Mouse (Mus musculus) activated CD4-positive, CD25-positive, alpha-beta regulatory T cell (primary cell): Measurements from ENCODE around the gene Rplp0. TPM values are rescaled to one million over a fixed set of nuclear protein-coding genes. Genes with fewer than 3 reads are reported as not detected.

ENCODE experiments used
- polyA plus RNA-seq, 2 experiments: library from polyadenylated mRNA; unstranded; fragments of 100-300 nt; shearing (Covaris generic); gene quantifications; one replicate each; pipeline ENCODE4 v1.2.1; 2017

Rplp0 gene
- 1,000 to 10,000 TPM; 1,681 to 2,683 TPM for polyA plus RNA-seq

GRCm38 (mm10) chr5:115559237-115560101 lies at the start of gene Rplp0:
Gene Rplp0 (plus strand): TSS chr5:115559467.

GRCm38 (mm10) chr5:115564737-115565393 lies 5.6 kb downstream of the Rplp0 start, which contains the start of gene Gcn1l1:
Gene Gcn1l1 (plus strand): TSS chr5:115565254.

Other genes with a start within 250 kb of the Rplp0 start
- 100 to 1,000 TPM; 126 to 162 TPM for gene Srsf9, start 232.3 kb upstream of the Rplp0 start, polyA plus RNA-seq
- 10 to 100 TPM; 20.3 to 23.1 TPM for gene Gatc, start 218.3 kb upstream of the Rplp0 start, polyA plus RNA-seq
- 10 to 100 TPM; 43.1 to 47.1 TPM for gene Triap1, start 218.2 kb upstream of the Rplp0 start, polyA plus RNA-seq
- gene Cox6a1, start 210.5 kb upstream of the Rplp0 start, polyA plus RNA-seq: 100 to 1,000 TPM; 570 to 585 TPM
- not detected for gene Msi1, start 129.9 kb upstream of the Rplp0 start, polyA plus RNA-seq
- gene Pla2g1b, start 93.2 kb upstream of the Rplp0 start, polyA plus RNA-seq: not detected
- 10 to 100 TPM; 11.7 to 14.5 TPM for gene Sirt4, start 74.7 kb upstream of the Rplp0 start, polyA plus RNA-seq
- 10 to 100 TPM; 32.0 to 38.5 TPM for gene Pxn, start 52.8 kb upstream of the Rplp0 start, polyA plus RNA-seq
- gene Gcn1l1, start 5.8 kb downstream of the Rplp0 start, polyA plus RNA-seq: 10 to 100 TPM; 26.6 to 35.1 TPM
- gene Rab35, start 72.4 kb downstream of the Rplp0 start, polyA plus RNA-seq: 10 to 100 TPM; 22.0 to 23.0 TPM
- 10 to 100 TPM; 34.5 to 60.9 TPM for gene Bicdl1, start 172.2 kb downstream of the Rplp0 start, polyA plus RNA-seq